Mouse (Mus musculus): Measurements from ENCODE around the gene Sephs1.
"Not testable (repeated sequence)": the region's sequence is repeated elsewhere in the genome, so short reads cannot be mapped to it uniquely, and the experiment has no call there.

Gene Sephs1

GRCm38 (mm10) chr2:4907120-4907519 is 25.8 kb downstream of the Sephs1 start:
- no peak for DNase-seq (ENCODE audit: low spot score in 2 of 2)

- no peak for DNase-seq (ENCODE audit: low spot score in 2 of 2)
These were observed 26.6 kb downstream of the Sephs1 start for GRCm38 (mm10) chr2:4907916-4908315.

DNA sequence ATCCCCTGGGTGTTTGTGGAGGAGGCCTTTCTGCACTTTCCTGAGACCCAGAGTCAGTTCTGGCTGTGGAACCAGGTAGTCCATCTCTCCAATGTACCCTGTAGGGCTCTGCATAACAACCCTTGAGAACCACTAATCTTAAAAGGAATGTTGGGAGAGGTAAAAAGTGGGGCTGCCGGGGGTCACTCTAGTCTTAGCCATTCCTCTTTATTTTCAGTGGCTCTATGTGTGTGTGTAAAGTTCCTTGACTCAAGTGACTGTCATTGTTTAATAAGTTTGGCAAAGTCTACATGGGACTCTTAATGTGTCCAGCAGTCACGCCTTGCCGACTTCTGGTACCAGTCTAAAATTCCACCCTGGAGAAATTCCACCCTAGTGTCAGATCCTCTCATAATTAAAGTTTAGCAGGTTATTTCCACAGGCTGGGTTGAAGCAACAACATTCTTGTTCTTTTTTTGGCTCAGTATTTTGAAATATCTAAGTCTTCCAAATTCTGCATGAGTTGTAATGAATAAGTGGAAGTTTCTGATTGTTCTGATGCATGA is 27.5 kb downstream of the Sephs1 start:
- DNase-seq (ENCODE audit: low spot score in 2 of 2) = no peak

GRCm38 (mm10) chr2:4909909-4910308 is 28.5 kb downstream of the Sephs1 start:
- DNase-seq (ENCODE audit: low spot score in 2 of 2) = no peak

DNA sequence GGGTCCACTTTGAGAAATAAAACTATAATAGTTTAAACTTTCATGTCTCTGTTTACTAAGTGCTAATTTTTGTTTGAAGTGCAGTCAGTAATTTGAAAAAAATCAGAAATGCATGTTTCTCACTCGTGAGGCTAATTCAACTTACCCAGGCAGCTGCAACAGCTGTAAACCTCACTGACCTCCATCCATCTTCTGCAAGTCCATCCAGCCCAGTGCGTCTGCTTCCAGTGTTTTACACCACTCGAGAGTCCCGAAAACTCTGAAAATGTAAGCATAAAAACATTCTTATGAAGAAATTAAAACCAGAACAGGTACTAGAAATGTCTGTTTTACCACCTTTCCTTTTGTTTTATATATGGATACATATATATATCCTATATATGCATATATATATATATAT is 29.2 kb downstream of the Sephs1 start:
- DNase-seq (ENCODE audit: low spot score in 2 of 2) = no peak

DNA sequence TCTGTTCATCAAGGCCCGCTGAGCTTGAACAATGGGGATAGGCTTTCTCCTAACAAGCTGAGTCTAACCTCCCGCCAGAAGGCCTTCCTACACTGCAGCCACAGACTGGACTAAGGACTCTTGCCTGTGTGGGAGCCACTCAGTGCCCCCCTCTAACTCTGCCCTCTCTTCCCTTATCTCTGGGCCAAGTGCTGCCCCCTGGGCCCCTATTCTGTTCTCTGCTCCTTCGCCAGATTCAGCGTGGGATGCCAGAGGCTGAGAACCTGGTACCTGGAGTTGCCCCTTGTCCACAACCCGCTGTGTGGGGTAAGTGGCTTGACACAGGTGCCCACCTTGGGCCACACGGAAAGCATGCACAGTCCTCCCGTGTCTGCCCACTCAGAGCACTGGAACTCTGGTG is 32.6 kb downstream of the Sephs1 start:
- no peak for DNase-seq (ENCODE audit: low spot score in 2 of 2)

DNA sequence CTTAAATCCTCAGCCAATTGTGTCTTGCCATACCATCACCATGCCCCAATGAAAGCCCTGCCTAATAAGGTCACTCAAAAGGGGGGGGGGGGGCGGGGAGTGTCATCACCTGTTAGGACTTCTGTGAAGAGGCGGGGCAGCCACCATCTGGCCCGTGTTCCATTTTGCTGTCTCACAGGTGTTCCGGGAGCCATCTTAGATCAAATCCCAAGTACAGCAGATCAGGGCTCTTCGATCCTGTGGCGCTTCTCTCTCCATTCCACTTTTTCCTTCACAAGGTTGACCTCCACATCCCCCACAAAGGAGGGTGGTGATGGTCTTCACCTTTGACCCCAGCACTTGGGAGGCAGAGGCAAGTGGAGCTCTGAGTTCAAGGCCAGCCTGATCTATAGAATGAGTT is 34.7 kb downstream of the Sephs1 start:
- DNase-seq (ENCODE audit: low spot score in 2 of 2) = no peak

GRCm38 (mm10) chr2:4917326-4918021 is 36.1 kb downstream of the Sephs1 start:
- DNase-seq (ENCODE audit: low spot score in 2 of 2) = peak; percentile 11 to 40

GRCm38 (mm10) chr2:4918860-4919739 is 37.7 kb downstream of the Sephs1 start, which contains the start of gene Phyh:
TSS of gene Phyh (plus strand) at chr2:4919019.
- peak; percentile 55 to 69 for DNase-seq (ENCODE audit: low spot score in 2 of 2)

- no peak for DNase-seq (ENCODE audit: low spot score in 2 of 2)
These were observed 39.7 kb downstream of the Sephs1 start for GRCm38 (mm10) chr2:4921019-4921418.

- DNase-seq (ENCODE audit: low spot score in 2 of 2) = no peak
These were observed 41.3 kb downstream of the Sephs1 start for GRCm38 (mm10) chr2:4922476-4923164.

DNA sequence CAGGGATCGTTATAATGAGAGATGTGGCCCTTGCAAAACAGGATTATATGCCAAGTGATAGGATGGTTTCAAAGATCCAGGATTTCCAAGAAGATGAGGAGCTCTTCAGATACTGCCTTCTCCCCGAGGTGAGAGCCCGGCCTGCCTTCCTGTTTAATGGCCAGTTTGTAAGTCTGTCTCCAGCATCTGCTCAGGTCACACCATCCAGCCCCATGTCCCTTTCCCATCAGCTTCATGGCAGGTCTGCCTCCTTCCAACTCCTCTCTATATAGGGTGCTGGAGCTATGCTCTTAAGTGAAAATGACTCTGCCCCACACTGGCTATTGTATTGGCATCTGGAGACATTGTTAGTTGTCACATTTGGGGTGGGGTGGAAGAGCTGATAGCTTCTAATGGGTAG is 46.0 kb downstream of the Sephs1 start:
- DNase-seq (ENCODE audit: low spot score in 2 of 2) = no peak

DNA sequence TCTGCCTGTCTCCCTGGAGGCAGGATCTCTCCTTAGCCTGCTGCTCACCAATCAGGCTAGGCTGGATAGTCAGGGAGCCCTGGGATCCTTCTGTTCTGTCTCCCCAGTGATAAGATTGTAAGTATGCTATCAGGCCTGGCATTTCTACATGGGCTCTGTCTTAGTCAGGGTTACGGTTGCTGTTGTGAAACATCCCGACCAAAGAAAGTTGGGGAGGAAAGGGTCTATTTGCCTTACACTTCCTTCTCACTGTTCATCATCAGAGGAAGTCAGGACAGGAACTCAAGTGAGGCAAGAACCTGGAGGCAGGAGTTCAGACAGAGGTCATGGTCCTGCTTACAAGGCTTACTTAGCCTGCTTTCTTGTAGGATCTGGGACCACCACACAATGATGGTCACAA is 47.9 kb downstream of the Sephs1 start:
- no peak for DNase-seq (ENCODE audit: low spot score in 2 of 2)

GRCm38 (mm10) chr2:4934516-4934915 is 53.2 kb downstream of the Sephs1 start:
- no peak for DNase-seq (ENCODE audit: low spot score in 2 of 2)

DNA sequence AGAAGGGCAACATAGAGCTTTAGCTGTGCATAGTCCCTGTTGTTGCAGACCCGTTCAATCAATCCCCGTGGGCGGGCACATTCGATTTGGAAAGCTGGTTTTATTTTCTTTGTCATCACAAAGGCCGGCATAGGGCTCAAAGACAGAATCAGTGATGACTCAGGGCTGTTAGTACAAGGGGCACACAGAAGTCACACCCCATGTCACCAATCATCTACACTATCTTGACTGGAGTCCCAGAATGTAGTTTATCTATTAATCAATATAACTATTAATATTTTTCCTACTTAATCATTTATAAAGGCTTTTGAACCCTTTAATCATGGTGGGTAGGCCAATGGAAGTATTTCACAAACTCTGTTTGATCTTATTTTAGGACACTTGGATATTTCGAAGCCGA is 56.6 kb downstream of the Sephs1 start:
- DNase-seq (ENCODE audit: low spot score in 2 of 2) = no peak

DNA sequence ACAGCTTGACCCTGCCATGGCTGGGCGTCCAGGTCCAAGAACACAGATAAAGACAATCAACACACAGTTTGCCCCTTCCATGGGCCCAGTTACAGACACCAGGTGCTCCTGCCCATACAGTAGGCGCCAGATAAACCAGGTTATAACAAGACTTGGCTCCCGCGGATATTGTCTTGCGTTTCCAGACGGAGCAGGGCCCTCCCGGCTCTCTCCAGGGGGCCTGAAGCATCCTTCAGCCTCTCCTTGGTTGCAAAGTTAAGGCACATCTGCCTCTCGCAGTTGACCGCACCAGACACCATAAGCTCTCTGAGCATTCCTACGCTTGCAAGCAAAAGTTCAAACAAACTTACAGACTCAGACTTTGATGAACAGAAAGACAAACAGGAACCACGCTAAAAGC is 59.5 kb downstream of the Sephs1 start:
- no peak for DNase-seq (ENCODE audit: low spot score in 2 of 2)

GRCm38 (mm10) chr2:4949691-4950090 is 68.3 kb downstream of the Sephs1 start:
- DNase-seq (ENCODE audit: low spot score in 2 of 2) = not testable (repeated sequence)

GRCm38 (mm10) chr2:4950986-4951385 is 69.6 kb downstream of the Sephs1 start:
- no peak for DNase-seq (ENCODE audit: low spot score in 2 of 2)

DNA sequence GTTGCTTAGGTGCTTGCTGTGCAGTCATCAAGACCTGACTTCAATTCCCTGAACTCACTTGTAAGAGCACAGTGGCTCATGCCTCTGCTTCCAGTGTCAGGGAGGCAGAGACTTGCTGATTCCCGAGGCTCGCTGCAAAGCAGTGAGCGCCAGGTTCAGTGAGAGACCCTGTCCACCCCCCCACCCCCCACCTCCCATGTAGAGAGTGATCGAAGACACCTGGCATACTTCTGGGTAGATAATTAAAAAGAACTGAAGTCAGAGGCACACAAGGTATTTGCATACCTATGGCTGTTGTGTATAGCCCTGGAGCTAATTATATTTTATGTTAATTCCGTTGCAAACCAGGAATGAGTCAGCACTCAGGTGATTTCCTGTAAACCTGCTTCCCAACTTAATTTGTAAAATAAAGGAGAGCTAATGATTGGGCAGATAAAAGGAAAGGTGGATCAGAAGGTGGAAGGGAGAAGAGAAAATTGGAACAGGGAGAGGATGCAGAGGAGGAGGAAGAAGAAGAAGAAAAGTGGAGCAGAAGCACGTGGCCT is 72.9 kb downstream of the Sephs1 start:
- DNase-seq (ENCODE audit: low spot score in 2 of 2) = no peak

- DNase-seq (ENCODE audit: low spot score in 2 of 2) = no peak
These were observed 76.7 kb downstream of the Sephs1 start for GRCm38 (mm10) chr2:4958039-4958438.

All from thymus, postnatal 10 days (tissue).